Mouse (Mus musculus): Measurements from ENCODE around the gene Xndc1.

GRCm38 (mm10) chr7:102061353-102061752, 4.0 kb upstream of the Xndc1 start:
- TF ChIP-seq TAL1 (IDR thresholded peaks at IDR 0.05; ENCODE audit: low read length): no peak
- no peak for TF ChIP-seq GATA1 (IDR thresholded peaks at IDR 0.05; ENCODE audit: low read length)
